Mouse (Mus musculus): ENCODE data around the gene Ubl7.

The Ubl7 gene

DNA sequence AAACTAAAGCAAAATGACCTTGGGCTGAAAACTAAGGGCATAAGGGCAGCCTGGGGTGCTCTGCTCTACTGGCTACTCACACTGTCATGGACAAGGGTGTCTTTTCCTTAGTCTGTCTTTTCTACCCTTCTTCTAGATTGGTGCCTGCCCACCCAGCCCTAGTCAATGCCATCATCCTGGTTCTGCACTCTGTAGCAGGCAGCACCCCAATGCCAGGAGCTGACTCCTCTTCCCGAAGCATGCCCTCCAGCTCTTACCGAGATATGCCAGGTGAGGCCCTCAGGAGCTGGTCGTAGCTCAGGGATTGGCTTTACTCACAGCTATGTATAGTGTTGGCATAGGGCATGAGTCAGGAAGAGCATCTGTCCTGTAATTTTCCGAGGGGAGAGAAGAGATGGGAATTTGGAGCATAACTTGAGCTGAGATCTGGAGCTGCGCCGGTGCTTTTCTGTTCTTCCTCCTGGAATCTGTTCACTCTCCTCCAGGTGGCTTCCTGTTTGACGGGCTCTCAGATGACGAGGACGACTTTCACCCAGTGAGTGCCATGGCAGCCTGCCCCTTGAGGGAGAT, 10.8 kb downstream of the Ubl7 start:
- no peak for DNase-seq (ENCODE audit: low spot score)

DNA sequence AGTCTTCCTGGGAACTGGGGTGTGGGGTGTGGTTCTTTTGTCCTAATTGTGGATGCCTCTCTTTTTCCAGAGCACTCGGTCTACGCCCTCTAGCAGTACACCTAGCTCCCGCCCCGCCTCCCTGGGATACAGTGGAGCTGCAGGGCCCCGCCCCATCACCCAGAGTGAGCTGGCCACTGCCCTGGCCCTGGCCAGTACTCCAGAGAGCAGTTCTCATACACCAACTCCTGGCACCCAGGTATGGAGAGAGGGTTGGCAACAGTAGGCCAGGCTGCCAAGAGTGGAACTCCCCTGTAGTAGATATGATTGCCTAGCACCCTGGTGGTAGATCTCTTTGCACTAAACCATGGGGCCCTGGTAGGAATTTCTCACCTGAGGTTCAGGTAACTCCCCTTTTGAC, 11.6 kb downstream of the Ubl7 start:
- no peak for DNase-seq (ENCODE audit: low spot score)

DNA sequence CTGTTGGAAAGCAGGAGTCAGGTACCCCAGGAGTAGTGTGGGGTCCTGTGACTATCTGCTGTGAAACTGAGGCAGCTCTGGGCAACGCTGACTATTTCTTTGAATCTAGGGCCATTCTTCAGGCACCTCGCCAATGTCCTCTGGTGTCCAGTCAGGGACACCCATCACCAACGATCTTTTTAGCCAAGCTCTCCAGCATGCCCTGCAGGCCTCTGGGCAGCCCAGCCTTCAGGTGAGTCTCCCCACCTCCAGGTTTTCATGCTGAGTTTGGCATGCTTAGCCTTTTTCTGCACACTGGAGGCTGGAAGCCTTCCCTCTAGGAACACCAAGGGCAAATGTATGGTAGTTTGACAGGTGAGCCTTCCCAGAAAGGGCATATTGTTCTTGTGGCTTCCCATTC, 12.3 kb downstream of the Ubl7 start:
- no peak for DNase-seq (ENCODE audit: low spot score)

DNA sequence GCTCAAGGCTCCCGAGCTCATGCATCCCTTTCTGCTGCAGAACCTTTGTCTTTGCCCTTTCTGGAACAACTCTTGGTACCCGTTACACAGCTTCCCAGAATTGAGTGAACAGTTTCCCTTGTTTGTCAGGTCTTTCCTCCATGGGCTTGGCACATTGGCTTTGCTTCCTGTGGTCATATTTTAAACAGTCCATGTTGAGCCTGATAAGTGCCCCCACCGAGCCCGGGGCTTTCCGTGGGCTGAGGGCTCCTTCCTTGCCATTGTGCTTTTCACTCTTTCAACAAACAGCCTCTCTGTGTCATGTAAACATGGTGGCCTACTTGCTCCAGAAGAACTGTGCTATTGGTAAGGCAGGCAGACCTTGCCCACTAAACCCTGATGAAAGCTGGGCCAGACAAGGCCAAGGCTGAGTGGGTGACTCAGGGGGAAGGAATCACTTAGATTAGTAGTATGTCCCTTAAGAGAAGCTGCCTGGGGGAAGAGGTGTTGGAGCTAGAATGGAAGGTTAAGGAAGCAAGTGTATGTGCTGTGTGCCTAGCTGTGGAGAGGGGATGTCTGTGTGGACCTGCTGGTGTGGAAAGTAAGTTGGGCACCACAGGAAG, 20.5 kb downstream of the Ubl7 start:
- no peak for DNase-seq (ENCODE audit: low spot score)

DNA sequence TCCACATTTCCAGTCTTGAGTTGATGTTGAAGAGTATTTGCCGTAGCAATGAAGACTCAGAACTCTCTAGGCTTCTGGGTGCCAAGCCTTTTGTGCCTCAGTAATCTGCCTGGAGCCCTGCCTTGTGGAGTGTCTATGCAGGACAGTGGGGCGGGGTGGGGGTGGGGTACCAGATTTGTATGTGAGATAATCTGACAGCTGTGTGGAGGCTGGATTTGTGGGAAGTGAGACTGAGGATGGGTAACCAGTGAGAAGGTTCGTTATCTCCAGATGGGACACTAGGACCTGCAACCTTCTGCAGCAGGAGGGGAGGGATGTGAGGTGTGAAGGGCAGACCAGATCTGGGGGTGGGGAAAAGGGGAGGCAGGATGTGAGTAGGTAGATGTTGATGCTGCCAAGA, 21.5 kb downstream of the Ubl7 start:
- no peak for DNase-seq (ENCODE audit: low spot score)

DNA sequence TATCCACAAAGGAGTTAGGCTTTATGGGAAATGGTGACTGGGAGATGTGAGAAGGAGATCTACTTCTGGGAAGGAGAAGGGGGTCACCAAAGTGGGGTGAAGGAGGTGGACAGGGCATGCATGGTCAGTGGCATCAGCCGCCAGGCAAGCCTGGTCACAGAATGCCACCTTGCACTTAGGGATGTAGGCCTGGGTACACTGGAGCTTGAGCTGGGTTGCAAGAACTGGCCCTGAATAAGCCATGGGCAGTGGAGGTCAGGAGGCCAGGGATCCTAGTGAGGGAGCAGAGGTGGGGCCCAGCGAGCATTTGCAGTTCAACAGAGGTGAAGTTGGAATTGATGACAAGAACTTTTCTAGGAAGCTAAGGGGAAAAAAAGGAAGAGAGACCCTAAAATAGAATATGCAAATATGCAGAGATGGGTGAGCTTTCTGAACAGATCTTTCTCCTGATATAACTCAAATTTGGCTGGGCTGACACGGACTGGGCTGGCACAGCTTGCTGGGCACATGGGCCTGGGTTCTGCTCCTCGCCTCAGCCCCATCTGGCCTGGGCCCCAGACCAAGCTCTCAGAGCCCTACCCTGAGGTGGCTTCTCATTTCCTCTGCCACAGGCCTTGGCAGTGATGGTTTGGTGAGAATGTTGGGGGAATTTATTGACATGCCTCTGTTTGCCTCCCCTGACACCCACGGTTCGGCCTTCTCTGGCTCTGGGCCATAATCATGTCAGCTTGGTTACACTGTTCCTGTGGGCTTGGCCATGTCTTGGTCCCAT, 22.2 kb downstream of the Ubl7 start:
- no peak for DNase-seq (ENCODE audit: low spot score)

DNA sequence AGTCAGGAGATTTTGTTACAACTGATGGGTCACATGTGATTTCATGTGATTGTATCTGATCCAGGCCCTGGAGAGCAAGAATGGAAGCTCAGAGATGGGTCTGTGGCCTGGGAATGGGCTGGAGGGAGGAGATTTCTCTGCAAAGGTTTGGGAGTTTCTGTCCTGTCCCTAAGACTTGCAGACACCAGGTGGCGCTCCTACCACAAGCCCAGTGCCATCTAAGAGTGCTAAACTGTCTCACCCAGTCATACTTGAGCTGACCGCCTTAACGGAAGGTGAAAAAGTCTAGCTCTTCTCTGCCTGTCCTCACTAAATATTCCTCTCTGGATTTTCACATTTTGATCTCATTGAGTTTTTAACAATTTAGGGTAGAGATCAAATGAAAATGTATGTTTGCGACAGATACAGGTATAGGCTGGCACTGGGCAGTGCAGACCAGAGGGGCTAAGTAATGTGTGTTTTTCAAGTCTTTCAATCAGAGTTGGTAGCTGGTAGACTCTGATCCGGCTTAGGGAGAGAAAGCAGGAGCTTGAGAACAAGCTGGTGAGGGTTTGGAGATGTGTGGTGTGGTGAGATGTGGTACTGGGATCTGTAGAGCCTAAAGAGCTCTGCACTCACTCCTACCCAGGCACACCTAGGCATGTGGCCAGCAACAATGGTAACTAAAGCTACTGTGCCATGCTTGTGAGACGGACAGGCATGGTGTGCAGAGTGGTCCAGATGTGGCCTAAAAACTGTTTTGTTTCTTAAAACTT, 25.1 kb downstream of the Ubl7 start:
- peak; percentile 89 for DNase-seq (ENCODE audit: low spot score)

DNA sequence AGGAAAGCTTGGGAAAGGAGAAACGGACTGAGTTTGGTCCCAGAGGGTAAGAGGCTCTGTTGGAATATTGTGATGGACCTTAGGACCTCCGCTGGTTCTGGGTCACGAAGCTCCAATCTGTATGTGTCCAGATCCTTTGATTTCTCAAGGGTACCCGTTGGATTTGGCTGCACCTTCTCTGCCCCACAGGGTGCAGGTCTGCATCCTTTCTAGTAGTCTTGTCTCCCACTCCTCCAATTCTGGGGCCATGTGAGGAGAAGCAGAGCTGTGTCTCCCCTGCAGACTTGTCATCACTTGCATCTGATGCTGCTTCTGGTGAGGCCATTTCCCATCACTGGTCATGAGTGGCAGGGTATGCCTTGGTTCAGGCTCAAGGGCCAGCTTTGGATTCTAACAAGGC, 26.4 kb downstream of the Ubl7 start:
- DNase-seq (ENCODE audit: low spot score), result no peak

DNA sequence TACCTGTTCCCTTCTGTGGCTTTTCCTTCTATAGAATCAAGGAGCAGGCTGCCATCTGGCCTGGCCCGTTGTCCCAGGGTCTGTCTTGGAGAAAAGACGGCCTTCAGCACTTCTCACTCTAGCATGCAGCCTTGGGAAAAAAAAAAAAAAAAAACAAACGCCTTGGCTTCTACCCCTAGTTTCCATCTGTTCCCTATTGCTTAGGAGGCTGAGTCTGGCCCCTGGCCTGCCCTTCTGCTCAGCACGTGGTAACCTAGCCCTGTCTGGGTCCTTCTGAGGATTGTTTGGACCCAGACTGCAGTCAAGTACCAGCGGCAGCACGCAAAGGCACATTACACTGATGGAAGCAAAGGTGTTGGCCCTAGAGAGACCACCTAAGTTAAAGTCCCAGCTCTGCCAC, 26.9 kb downstream of the Ubl7 start:
- no peak for DNase-seq (ENCODE audit: low spot score)

DNA sequence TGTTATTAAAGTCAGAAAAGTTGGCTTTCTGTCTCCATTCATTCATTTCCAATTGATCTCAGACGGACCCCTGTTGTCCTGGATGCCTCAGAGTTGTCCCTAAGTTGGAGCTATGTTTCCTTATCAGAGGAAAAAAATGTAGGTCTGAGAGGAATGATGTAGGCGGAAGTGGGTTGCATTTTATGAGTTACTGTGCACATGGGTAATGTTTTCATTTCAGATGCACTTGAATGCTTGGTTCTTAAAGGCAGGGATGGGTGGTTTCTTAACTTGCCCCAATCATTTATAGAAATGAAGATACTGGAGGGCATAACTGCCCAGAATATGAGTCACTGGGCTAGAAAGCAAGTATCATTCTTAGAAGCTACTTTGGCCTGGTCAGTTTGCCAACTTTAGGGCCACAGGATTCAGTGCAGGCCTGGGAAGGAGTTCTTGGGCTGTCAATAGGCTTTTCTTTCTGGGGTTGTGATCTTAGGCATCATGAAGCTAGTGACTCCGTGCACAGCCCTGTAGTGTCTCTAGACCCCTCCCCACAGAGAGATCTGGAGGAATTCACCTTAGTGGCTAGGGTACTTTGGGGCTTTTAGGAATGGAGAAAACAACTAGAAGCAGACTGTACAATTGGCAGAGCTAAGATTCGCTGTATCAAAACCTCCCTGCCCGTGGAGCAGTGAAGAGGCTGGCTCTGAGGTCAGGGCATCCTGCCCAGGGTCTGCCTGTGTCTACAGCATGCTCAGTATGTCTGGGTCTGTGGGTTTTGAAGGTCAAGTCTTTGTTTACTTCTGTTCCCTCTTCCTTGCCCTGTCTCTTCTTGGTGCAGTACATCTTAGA, 27.7 kb downstream of the Ubl7 start:
- DNase-seq (ENCODE audit: low spot score), result no peak

DNA sequence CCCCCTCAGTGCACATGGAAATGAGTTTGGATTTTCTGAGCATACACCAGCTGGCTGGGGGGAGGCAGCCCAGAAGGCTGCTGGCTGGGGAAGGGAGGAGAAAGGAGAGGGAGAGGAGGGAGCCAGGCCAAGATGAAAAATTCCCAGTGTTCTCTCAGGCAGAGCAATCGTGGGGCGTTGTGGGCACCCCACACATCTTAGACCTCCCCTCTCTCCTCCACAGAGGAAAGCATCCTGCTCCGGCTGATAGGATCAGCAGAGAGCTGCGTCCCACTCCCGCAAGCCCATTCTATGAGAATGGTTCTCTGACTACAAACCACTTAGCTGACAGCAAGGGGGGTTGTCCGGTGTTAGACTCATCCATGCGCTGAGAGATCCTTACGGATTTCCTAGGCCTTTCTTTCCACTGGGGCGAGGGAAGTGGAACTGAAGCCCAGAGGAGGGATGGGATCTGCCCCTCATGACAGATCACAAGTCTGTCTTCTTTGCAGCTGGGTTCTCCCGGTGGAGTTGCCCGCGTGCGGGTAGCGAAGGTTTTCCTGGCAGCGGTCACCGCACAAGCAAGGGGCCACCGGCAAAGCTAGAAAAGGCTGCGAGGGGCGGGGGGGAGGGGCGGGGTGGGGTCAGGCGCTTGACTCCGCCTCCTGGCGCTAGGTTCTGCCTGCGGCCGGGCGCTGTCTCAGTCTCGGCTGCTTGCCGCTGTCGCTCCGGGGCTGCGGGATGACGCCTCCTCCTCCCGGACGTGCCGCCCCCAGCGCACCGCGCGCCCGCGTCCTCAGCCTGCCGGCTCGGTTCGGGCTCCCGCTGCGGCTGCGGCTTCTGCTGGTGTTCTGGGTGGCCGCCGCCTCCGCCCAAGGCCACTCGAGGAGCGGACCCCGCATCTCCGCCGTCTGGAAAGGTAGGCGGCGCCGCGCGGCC, 28.9 kb downstream of the Ubl7 start, which contains the start of gene Sema7a:
Gene Sema7a, plus strand, starts transcription at position 682 of the 918 bp plus-strand sequence.
- DNase-seq (ENCODE audit: low spot score), result peak; percentile 81

DNA sequence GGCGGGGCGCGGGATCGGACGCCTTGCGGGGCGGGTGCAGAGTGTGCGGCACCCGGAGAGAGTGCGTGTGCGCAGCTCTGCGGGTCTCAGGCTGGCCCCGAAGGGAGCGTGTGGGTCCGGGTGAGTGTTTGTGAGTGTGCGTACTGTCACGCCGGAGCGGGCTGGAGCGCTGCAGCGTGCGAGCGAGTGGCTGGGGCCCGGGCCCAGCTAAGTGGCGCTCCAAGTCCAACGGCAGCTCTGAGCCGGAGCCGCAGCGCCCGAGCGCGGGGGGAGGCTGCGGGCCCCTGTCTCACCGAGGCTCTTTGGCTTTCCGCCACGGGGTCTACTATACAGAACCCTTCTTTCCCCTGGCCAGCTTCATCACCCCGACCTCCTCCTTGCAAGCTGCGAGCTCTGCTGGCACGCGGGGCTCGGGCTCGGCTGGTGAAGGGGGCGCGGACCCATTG, 29.6 kb downstream of the Ubl7 start:
- DNase-seq (ENCODE audit: low spot score), result peak; percentile 64

DNA sequence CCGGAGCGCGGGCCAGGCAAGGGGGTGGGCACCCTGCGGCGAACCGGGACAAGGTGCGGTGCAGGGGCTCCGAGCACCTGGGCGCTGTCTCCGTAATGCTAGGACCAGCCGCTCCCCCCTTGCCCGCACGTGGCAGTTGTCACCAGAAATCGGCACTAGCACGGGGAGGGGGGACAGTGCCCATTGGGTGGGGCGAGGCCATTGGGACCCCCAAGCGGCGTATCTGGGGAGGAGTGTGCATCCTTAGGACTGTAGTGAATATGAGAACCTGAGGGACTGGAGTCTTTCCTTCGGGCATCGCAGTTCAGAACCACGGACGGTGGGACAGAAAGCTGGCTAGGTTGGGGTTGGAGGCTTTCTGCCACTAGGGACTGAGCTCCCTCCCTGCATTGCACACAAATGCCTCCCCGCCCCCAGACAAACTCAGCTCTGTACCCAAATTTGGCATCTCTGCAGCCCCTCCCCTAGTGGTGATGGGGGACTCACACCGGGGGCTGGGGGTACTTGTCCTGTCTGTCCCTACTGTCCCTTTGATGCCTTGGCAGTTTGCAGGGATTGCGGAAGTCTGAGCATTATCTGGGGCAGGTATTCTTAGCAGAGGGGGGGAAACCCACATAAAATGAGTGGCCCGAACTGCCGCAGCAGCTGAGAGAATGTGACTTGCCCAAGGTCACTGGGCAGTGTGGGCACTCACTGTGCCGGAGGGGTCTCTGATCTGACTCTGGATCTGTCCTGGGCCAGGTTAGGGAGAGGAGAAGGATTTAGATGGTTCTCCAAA, 30.3 kb downstream of the Ubl7 start:
- DNase-seq (ENCODE audit: low spot score), result peak; percentile 32

DNA sequence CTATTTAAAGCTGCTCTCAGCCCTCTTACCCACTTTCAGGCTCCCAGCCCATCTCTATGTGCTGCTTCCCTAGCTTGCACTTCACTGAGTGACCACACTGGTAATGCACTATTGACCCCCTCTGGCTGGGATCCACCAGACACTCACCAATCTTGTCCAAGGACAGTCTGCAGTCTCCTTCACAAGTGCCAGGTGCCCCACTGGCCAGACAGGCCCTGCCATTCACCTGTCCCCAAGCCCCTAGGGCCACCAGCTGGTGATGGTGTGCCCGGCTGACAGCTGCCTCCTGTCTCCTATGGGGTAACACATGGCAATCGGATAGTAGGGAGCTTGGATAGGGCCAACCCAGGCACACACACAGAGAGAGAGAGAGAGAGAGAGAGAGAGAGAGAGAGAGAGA, 31.3 kb downstream of the Ubl7 start:
- no peak for DNase-seq (ENCODE audit: low spot score)

DNA sequence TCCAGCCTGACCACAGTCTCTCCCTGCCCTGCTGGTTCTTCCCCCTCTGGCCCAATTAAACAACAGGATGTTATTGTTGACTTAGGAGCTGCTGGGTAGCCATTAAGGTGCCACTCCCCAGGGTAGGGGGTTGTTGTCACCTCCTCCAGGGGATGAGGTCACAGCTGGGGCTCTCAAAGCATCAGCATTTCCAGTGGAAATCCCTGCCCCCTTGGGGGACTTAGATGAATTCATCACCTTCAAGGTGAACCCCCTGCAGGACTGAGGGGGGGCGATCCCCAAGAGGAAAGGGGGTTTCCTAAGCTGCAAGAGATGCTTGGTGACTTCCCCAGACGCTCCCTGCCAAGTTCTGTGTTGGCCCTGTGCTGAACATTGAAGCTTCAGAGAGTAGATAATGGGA, 32.3 kb downstream of the Ubl7 start:
- no peak for DNase-seq (ENCODE audit: low spot score)

DNA sequence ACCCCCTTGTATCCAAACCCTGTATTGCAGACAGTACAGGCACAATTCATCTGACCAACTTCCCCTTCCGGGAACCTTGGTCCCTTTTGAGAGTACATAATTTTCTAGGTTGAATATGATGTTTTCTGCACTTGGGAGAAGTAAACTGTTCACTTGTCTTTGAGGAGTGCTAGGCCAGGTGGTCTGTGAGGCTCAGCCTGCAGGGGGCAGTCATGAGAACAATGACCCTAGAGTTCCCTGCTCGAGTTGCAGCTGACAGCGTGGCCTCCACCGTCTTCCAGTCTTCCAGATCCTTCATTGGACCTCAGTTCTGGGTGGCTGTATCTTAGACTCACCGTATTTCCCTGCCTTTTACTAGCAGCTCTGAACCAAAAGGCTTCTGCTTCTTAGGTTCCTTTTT, 33.8 kb downstream of the Ubl7 start:
- peak; percentile 84 for DNase-seq (ENCODE audit: low spot score)

DNA sequence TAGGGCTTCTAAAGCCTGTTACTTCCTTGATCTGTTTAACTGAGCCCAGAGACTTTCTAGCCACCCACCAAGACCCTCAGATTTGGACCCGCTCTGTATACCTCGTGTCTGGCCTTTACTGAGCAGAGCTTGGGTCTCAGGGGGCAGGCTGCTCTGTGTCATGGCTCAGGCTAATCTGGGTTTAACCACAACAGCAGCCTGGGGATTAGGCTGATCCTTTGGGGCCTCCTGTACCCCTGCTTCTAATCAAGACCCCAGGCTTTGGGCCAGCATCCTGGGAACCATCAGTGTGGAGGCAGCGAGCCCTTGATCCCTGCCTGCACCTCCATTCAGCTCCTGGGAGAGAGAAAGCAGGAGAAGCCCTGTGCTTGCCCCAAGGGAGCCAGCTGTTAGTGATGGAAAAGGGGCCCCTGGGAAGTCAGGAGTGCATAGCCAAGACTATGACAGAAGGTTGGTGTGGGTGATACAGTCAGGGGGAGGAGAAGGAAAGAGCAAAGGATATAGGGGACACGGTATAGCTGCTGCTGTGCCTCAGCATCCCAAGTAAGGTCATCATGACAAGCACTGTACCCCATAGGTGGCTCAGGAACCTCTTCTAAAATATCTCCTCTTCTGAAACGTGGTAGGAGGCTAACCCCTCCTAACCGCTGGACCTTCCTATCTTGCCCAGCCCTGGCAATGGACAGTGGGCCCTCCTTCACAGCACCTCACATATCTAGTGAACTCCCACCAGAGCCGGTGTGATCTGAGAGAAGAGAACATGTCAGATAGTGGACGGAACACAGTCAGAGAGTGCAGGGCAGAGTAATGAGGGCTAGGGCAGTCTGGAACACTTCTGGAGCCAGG, 35.2 kb downstream of the Ubl7 start:
- peak; percentile 37 for DNase-seq (ENCODE audit: low spot score)

DNA sequence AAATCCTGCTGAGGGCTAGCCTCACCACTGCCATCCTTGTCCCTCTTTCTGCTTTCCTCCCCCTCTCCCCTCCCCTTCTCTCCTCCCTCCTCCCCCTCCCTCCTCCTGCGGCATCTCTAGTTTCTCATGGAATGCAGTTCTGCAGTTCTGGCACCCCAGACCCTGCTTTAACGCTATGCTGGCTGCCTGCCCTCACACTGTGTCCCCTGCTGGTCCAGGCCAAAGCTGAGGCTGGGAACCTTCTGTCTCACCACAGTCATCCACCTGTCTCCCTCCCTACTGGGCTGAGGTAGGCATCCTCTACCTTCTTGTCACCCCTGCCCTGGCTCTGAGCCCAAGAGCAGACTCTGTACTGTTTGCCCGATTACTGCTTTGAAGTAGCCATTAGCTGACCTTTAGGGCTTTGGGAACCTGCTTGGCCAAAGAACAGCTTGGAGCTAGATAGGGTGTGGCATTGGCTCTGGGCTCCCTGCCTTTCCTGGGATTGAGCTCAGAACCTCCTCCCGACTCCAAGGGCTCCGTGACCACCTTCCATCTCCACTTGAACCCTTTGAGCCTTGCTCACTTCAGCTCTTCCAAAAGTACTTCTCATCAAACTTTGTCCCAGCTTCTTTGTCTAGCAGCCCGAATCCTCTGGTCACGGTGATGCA, 36.7 kb downstream of the Ubl7 start:
- no peak for DNase-seq (ENCODE audit: low spot score)

Data from retina, embryonic 14.5 days (tissue).